Mouse (Mus musculus) left cerebral cortex, postnatal 10 days (tissue): Measurements from ENCODE around the gene Megf8. TPM values are rescaled to one million over a fixed set of nuclear protein-coding genes. Genes with fewer than 3 reads are reported as not detected.

ENCODE experiments used
- DNase-seq, 2 experiments: peaks; one replicate each; pipeline ENCODE4 v3.0.0; 2021 to 2022; ENCODE audit warnings: low spot score in 2 of 2, mixed read lengths in 1 of 2; ENCODE audit errors: extremely low spot score in 1 of 2
- intact Hi-C: fragments of 180-260 bp; cut with DNase I; formaldehyde crosslinking; loops from one replicate; pipeline ENCODE4 v1.15.1; 2025
- total RNA-seq, 2 experiments: library from RNA; stranded (reverse); gene quantifications; 2 replicates each; pipeline ENCODE4 v1.2.3; 2021

Megf8 gene
- total RNA-seq, 2 experiments from 2014 or later, result 90.4 to 91.8 TPM

GRCm38 (mm10) chr7:25411861-25412260, 94.9 kb downstream of the Megf8 start:
- intact Hi-C loops, result no loop called here
- DNase-seq, result no peak

GRCm38 (mm10) chr7:25412833-25413441, 96.0 kb downstream of the Megf8 start, which contains the start of gene Cxcl17:
Gene Cxcl17, minus strand, starts transcription at chr7:25412886.
- intact Hi-C loops, result no loop called here
- no peak for DNase-seq

Other genes starting within 250 kb of the Megf8 start
- gene Grik5, start 244.8 kb upstream of the Megf8 start, total RNA-seq, result 100 to 1,000 TPM; 226 to 237 TPM
- gene Zfp574, start 244.6 kb upstream of the Megf8 start, total RNA-seq, result 10 to 100 TPM; 26.0 to 27.1 TPM
- 10 to 100 TPM; 11.0 to 14.1 TPM for gene Pou2f2, start 137.4 kb upstream of the Megf8 start, total RNA-seq
- gene Dedd2, start 96.5 kb upstream of the Megf8 start, total RNA-seq, result 10 to 100 TPM; 22.7 to 23.8 TPM
- 1 to 10 TPM; 7.8 to 8.5 TPM for gene Zfp526, start 95.7 kb upstream of the Megf8 start, total RNA-seq
- 100 to 1,000 TPM; 205 TPM for gene Gsk3a, start 79.3 kb upstream of the Megf8 start, total RNA-seq
- gene Erf, start 66.4 kb upstream of the Megf8 start, total RNA-seq, result 10 to 100 TPM; 47.7 to 55.1 TPM
- 100 to 1,000 TPM; 244 to 271 TPM for gene Cic, start 49.5 kb upstream of the Megf8 start, total RNA-seq
- 10 to 100 TPM; 64.1 to 67.5 TPM for gene Pafah1b3, start 19.2 kb upstream of the Megf8 start, total RNA-seq
- under 1 TPM in 1 of 2 experiments, not detected in 1; 0.28 TPM for gene Prr19, start 15.8 kb upstream of the Megf8 start, total RNA-seq
- 10 to 100 TPM; 89.2 to 91.0 TPM for gene Tmem145, start 11.1 kb upstream of the Megf8 start, total RNA-seq
- gene Cnfn, start 52.6 kb downstream of the Megf8 start, total RNA-seq, result not detected
- 1 to 10 TPM; 6.9 to 7.8 TPM for gene Lipe, start 81.5 kb downstream of the Megf8 start, total RNA-seq
- not detected for gene Cxcl17, start 95.7 kb downstream of the Megf8 start, total RNA-seq
- gene Ceacam1, start 160.4 kb downstream of the Megf8 start, total RNA-seq, result 1 to 10 TPM; 1.1 to 1.8 TPM
- gene Ceacam2, start 222.7 kb downstream of the Megf8 start, total RNA-seq, result under 1 TPM in 1 of 2 experiments, not detected in 1; 0.34 TPM